Mouse (Mus musculus): ENCODE results near the gene Gm10053. TPM values are rescaled to one million over a fixed set of nuclear protein-coding genes. Genes with fewer than 3 reads are reported as not detected.

Gm10053 gene
- total RNA-seq, 2 experiments from 2014 or later, result 18.5 to 45.9 TPM

GRCm38 (mm10) chr19:24898737-24899577, 23.5 kb downstream of the Gm10053 start:
- no peak for ATAC-seq (replicated peaks; ENCODE audit: low FRiP score, poor library complexity, severe bottlenecking)

DNA sequence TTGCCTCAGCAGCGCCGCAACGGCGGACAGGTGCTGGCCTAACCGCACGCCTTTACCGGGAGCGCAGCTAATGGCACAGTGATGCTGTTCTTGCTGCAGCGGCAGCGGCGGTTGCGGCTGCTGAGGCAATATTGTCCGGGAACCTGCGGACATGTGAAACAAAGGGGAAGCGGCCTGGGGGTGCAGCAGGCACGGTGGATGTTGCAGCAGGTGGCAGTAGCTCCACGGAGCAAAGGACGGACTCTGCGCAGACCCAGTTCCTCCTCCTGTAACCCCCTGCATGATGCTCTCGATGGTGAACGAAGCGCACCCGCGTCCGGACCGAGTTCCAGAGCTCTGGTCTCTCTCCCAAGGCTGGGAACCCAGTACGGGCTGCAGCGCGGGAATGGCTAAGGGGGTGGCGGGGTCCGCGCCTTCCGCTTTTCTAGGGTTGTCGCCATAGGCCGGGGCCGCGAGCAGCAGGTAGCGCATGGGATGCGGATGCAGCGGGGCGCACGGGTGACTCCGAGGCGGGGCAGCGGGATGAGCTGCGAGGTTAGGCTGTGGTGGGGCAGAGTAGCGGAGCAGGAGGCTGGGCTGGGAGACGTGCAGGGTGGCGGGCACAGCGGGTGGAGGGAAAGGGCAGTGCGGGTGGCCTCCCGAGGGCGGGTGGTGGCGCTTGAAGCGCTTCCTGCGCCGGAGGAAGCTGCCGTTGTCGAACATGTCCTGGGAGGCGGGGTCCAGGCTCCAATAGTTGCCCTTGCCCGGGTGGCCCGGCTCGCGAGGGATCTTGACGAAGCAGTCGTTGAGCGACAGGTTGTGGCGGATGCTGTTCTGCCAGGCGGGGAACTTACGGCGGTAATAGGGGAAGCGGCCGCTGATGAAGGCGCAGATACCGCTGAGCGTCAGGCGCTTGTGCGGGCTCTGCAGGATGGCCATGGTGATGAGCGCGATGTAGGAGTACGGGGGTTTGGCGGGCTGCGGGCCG, 24.4 kb downstream of the Gm10053 start:
- ATAC-seq (replicated peaks; ENCODE audit: low FRiP score, poor library complexity, severe bottlenecking), result no peak

- no peak for ATAC-seq (replicated peaks; ENCODE audit: low FRiP score, poor library complexity, severe bottlenecking)
Measured at GRCm38 (mm10) chr19:24900581-24901220, 25.2 kb downstream of the Gm10053 start, which contains the start of gene Foxd4. Foxd4 (minus strand) TSS chr19:24901197.

GRCm38 (mm10) chr19:24901666-24902065, 26.2 kb downstream of the Gm10053 start:
- no peak for ATAC-seq (replicated peaks; ENCODE audit: low FRiP score, poor library complexity, severe bottlenecking)

GRCm38 (mm10) chr19:24902256-24902655, 26.8 kb downstream of the Gm10053 start:
- ATAC-seq (replicated peaks; ENCODE audit: low FRiP score, poor library complexity, severe bottlenecking), result no peak

GRCm38 (mm10) chr19:24902821-24903220, 27.3 kb downstream of the Gm10053 start:
- no peak for ATAC-seq (replicated peaks; ENCODE audit: low FRiP score, poor library complexity, severe bottlenecking)

- no peak for ATAC-seq (replicated peaks; ENCODE audit: low FRiP score, poor library complexity, severe bottlenecking)
Measured at GRCm38 (mm10) chr19:24907655-24908054, 32.2 kb downstream of the Gm10053 start.

DNA sequence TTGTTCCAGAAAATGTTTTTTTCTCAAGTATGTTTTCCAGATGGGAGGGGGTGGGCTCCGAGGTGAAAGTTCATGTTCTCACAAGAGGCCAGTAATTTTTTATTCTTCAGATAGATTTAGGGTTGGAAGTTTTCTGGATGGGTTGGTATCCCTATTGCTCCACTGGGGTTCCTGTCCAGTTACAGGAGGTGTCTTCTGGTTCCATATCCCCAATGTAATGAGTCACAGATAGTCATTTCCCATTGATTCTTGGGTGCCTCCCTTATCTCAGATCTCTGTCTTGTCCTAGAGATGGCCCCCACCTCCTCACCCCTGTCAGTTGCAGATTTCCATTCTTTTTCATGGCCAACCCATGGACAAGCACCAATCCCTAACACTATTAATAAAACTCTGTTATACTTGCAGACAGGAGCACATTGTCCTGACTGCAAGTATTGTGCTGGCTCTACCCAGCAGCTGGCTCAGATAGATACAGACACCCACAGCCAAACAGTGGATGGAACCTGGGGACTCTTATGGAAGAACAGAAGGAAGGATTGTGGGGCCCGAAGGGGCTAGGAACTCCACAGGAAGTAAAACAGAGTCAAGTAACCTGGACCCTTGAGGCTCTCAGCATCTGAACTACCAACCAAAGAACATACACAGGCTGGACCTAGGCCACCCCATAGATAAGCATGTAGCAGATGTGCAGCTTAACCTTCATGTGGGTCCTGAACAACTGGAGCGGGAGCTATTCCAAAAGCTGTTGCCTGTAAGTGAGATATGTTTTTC, 33.1 kb downstream of the Gm10053 start:
- no peak for ATAC-seq (replicated peaks; ENCODE audit: low FRiP score, poor library complexity, severe bottlenecking)

- no peak for ATAC-seq (replicated peaks; ENCODE audit: low FRiP score, poor library complexity, severe bottlenecking)
Measured at GRCm38 (mm10) chr19:24920866-24921265, 45.4 kb downstream of the Gm10053 start.

Other genes with a start within 250 kb of the Gm10053 start
- gene Tmem252, start 201.7 kb upstream of the Gm10053 start, total RNA-seq (2015; ENCODE audit: low replicate concordance), result not detected in 2 replicates
- gene Tmem252, start 201.7 kb upstream of the Gm10053 start, total RNA-seq (2017; ENCODE audit: low replicate concordance), result not detected in 2 replicates
- gene Pgm5, start 13.8 kb upstream of the Gm10053 start, total RNA-seq (2015; ENCODE audit: low replicate concordance), result 0.84 TPM in 1 of 2 replicates, not detected in the other
- gene Pgm5, start 13.8 kb upstream of the Gm10053 start, total RNA-seq (2017; ENCODE audit: low replicate concordance), result not detected in 2 replicates
- not detected in 2 replicates for gene Foxd4, start 25.5 kb downstream of the Gm10053 start, total RNA-seq (2015; ENCODE audit: low replicate concordance)
- gene Foxd4, start 25.5 kb downstream of the Gm10053 start, total RNA-seq (2017; ENCODE audit: low replicate concordance), result 0.14 TPM in 1 of 2 replicates, not detected in the other
- gene Cbwd1, start 85.9 kb downstream of the Gm10053 start, total RNA-seq (2015; ENCODE audit: low replicate concordance), result 1.5 and 14.4 TPM in 2 replicates
- 6.2 and 12.4 TPM in 2 replicates for gene Cbwd1, start 85.9 kb downstream of the Gm10053 start, total RNA-seq (2017; ENCODE audit: low replicate concordance)
- gene Dock8, start 123.8 kb downstream of the Gm10053 start, total RNA-seq (2015; ENCODE audit: low replicate concordance), result 31.9 and 33.2 TPM in 2 replicates
- 14.4 and 22.0 TPM in 2 replicates for gene Dock8, start 123.8 kb downstream of the Gm10053 start, total RNA-seq (2017; ENCODE audit: low replicate concordance)